Mouse (Mus musculus): Measurements from ENCODE around the gene Sgms1.

GRCm38 (mm10) chr19:32159944-32160343, 229.6 kb downstream of the Sgms1 start:
- TF ChIP-seq CTCF (IDR thresholded peaks at IDR 0.05) (no peak), POLR2A (IDR thresholded peaks at IDR 0.05; ENCODE audit: insufficient read depth, low read depth, low read length) (no peak), EP300 (IDR thresholded peaks at IDR 0.05; ENCODE audit: insufficient read depth, low read depth, low read length) (no peak)

Data from heart, adult 2 months (tissue).